Mouse (Mus musculus) cerebellum, adult 18-20 months (tissue): ENCODE measurements at regions not wholly inside any gene's neighbourhood (a gene's known extent, or its start where the extent isn't known, plus 50 kb on each side); places are given as distances from the start of the nearest gene placed in this dataset.
A peak's percentile ranks its signal among the peaks of the same experiment; 100 is the strongest.
"Not testable (repeated sequence)": the region's sequence is repeated elsewhere in the genome, so short reads cannot be mapped to it uniquely, and the experiment has no call there.

Experiments used
- DNase-seq, 2 experiments: peaks; one replicate each; pipeline ENCODE4 v3.0.0; 2021

DNA sequence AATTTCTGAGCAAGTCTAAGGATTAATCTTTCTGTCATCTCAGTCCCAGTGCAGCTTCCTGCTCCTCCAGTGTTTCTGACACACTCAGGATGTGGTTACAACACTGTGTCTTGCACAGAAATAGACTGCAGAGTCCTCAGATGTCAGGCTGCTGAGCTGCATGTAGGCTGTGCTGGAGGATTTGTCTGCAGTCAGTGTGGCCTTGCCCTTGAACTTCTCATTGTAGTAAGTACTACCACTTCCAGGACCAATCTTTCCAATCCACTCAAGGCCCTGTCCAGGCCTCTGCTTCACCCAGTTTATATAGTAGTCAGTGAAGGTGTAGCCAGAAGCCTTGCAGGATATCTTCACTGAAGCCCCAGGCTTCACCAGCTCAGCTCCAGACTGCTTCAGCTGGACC, 185.8 kb upstream of the Zfp386 start:
- not testable (repeated sequence) for DNase-seq

DNA sequence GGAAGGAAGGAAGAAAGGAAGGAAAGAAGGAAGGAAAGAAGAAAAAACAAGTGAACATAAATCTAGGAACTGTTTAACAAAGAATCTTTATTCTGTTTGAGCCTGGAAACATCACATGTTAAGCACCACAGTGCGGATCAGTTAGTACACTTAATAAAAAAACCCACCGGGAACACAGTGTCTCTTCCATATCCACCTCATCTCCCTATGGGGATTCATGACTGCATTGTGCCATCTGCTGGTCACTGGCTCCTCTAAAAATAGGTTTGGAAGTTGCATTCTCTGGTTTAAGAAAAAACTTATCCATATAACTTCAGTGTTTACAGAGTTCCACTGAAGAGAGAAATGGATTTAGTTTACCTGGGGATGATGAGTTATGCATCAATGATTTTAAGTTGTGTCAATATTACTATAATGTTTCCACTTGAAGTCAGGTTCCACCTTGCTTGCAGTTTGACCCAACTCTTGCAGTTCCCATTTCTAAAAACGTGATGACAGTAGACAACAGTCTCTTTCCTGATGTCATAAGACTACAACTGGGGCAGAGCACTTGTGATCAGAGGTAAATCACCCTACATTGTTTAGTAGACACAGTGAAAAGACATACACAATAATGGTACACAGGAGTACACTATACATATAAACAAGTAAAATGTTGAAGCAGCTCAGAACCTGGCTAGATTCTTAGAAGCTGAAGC, 182.3 kb upstream of the Zfp386 start:
- DNase-seq, result not testable (repeated sequence)

- DNase-seq, result not testable (repeated sequence)
Measured at GRCm38 (mm10) chr12:115868631-115869030, 178.9 kb upstream of the Zfp386 start.

DNA sequence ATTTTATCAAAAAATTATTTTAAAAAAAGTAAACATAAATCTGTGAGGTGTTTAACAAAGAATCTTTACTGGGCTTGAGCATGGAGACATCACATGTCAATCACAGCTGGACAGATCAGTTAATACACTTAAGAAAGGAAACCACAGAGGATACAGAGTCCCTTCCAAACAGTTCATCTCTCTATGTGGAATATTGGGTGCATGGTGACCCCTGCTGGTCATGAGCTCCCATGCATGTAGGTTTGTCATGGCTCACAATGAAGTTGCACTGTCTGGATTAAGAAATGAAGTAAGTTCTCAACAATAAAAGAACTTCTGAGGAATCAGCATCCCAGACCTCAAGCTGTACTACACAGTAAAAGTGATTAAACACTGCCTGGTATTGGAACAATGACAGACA, 175.1 kb upstream of the Zfp386 start:
- DNase-seq, result not testable (repeated sequence)

- DNase-seq, result not testable (repeated sequence)
Measured at GRCm38 (mm10) chr12:115873976-115874375, 173.5 kb upstream of the Zfp386 start.

GRCm38 (mm10) chr12:115883719-115884118, 163.8 kb upstream of the Zfp386 start:
- DNase-seq, result no peak

- DNase-seq, result no peak
Measured at GRCm38 (mm10) chr12:115887976-115888375, 159.5 kb upstream of the Zfp386 start.

DNA sequence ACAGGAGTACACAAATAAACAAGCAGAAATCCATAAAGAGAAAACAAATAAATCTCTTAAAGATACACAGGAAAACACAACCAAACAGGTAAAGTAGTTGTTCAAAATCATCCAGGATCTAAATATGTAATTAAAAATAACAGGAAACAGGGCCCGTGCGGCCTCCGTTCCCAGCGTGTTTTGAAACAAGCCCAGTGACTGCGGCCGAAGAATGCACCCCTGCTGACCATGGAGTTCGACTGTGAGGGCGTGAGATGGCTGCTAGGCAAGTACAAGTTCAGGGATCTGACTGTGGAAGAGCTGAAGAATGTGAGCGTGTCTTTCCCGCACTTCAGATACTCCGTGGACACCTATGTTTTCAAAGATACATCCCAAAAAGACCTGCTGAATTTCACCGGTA, 154.9 kb upstream of the Zfp386 start:
- peak; percentile 15 to 27 for DNase-seq

- not testable (repeated sequence) for DNase-seq
Measured at GRCm38 (mm10) chr12:115912226-115912625, 135.3 kb upstream of the Zfp386 start.

DNA sequence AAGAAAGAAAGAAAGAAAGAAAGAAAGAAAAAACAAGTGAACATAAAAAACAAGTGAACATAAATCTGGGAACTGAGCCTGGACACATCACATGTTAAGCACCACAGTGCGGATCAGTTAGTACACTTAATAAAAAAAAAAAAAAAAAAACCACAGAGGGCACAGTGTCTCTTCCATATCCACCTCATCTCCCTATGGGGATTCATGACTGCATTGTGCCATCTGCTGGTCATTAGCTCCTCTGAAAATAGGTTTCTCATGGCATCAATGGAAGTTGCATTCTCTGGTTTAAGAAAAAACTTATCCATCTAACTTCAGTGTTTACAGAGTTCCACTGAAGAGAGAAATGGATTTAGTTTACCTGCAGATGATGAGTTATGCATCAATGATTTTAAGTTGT, 132.1 kb upstream of the Zfp386 start:
- not testable (repeated sequence) for DNase-seq

- not testable (repeated sequence) for DNase-seq
Measured at GRCm38 (mm10) chr12:115920119-115920518, 127.4 kb upstream of the Zfp386 start.

GRCm38 (mm10) chr12:115923999-115924398, 123.5 kb upstream of the Zfp386 start:
- not testable (repeated sequence) for DNase-seq

- DNase-seq, result not testable (repeated sequence)
Measured at GRCm38 (mm10) chr12:115925542-115925941, 122.0 kb upstream of the Zfp386 start.

- not testable (repeated sequence) for DNase-seq
Measured at GRCm38 (mm10) chr12:115952325-115952724, 95.2 kb upstream of the Zfp386 start.

DNA sequence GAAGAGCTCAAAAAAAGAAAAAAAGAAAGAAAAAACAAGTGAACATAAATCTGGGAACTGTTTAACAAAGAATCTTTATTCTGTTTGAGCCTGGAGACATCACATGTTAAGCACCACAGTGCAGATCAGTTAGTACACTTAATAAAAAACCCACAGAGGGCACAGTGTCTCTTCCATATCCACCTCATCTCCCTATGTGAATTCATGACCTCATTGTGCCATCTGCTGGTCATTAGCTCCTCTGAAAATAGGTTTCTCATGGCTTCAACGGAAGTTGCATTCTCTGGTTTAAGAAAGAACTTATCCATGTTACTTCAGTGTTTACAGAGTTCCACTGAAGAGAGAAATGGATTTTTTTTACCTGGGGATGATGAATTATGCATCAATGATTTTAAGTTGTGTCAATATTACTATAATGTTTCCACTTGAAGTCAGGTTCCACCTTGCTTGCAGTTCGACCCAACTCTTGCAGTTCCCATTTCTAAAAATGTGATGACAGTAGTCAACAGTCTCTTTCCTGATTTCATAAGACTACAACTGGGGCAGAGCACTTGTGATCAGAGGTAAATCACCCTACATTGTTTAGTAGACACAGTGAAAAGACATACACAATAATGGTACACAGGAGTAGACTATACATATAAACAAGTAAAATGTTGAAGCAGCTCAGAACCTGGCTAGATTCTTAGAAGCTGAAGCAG, 91.9 kb upstream of the Zfp386 start:
- not testable (repeated sequence) for DNase-seq

DNA sequence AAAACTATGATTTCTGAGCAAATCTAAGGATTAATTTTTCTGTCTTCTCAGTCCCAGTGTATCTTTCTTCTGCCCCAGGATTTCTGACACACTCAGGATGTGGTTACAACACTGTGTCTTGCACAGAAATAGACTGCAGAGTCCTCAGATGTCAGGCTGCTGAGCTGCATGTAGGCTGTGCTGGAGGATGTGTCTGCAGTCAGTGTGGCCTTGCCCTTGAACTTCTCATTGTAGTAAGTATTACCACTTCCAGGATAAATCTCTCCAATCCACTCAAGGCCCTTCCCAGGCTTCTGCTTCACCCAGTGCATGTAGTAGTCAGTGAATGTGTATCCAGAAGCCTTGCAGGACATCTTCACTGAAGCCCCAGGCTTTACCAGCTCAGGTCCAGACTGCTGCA, 83.8 kb upstream of the Zfp386 start:
- DNase-seq, result not testable (repeated sequence)

DNA sequence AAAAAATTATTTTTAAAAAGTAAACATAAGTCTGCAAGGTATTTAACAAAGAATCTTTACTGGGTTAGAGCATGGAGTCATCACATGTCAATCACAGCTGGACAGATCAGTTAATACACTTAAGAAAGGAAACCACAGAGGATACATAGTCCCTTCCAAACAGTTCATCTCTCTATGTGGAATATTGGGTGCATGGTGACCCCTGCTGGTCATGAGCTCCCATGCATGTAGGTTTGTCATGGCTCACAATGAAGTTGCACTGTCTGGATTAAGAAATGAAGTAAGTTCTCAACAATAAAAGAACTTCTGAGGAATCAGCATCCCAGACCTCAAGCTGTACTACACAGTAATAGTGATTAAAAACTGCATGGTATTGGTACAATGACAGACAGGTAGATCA, 80.0 kb upstream of the Zfp386 start:
- not testable (repeated sequence) for DNase-seq
